Mouse (Mus musculus): Measurements from ENCODE around the gene Zfp369. TPM values are rescaled to one million over a fixed set of nuclear protein-coding genes. Genes with fewer than 3 reads are reported as not detected.

Gene Zfp369
- polyA plus RNA-seq (2016; fragmentation: Nextera tagmentation; extraction: Ambion mirVana) = 26.7 and 28.7 TPM in 2 replicates

DNA sequence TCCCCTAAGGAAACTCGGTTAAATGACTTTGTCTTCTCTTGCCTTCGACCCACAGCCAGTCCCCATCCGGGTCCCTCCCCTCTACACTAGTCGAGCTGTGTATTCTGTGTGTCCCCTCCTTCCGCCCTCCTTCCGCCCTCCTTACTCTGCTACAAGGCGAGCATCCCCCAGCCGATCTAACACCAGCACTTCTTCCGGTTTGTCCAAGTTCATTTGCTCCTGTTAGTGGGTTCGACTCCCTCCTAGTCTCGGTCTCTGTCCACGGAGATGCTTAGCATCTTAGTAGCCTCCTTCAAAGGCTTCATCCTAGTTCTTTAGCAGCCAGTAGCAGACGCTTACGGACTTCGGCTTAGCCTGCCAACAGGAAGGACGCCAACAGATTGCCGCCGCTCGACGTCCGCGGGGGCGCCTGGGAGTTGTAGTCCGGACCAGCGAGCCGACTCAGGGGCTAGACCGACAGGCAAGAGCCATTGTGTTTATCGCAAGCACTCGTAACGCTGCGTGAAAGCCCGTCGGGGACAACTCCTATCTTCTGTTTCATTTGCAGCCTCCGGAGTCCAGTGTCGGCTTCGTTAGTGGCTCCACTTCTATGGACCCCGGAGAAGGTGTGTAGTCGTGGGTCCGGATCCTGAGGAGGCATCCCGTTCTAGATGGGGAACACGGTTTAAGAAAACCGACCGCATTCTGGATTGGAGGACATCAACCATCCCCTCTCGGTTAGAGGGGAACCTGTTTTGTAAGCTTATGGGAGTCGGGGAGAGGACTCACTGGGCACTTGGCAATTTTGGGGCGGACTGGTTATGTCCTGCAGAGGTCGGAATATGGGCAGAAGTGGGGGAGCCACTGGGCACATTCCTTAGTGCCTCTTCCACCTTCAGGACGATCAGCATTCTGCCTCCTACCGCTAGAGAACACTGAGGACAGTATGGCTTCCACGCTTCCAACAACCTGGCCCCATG lies at the start of gene Zfp369:
Gene Zfp369 (plus strand): TSS at position 432 of the 959 bp plus-strand sequence.
- peaks cover 3% of the 10 kb centered on the region; the same call in 1 of the 2 replicates for H3K4me1 ChIP-seq
- H3K4me2 ChIP-seq = peak within 1 kb of the TSS; percentile 56
- peak within 1 kb of the TSS; percentile 84 for H3K27ac ChIP-seq
- peaks cover 21% of the 10 kb centered on the region for H3K36me3 ChIP-seq (replicated peaks)
- peak within 1 kb of the TSS; percentile 74 for H3K9ac ChIP-seq
- H3K27me3 ChIP-seq = no peaks in the 10 kb centered on the region
- peak; percentile 98 for ATAC-seq (ENCODE audit: low FRiP score)
- H3K9me3 ChIP-seq = peaks cover 32% of the 10 kb centered on the region
- peak within 1 kb of the TSS; percentile 65 for H3K4me3 ChIP-seq (replicated peaks)
- under 1% methylated on average over 50 of the region's 50 CpGs for WGBS

DNA sequence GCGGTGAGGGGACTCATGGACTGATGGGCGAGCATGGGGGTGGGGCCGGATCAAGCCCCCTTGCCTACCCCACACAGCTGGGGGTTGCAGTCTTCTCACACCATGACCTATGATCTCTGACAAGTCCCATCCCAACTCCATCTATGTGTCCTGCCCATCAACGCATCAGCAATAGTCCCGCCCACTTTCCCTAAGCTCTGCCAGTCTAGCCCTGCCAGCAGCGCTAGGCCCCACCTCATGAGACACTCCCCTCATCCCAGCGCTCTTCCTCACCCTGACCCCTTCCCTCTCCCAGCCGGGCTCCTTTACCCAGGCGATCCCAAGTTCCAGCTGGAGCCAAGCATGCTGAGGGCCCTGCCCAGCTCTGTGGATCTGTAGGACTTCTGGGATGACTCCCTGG lies 41.4 kb upstream of the Zfp369 start:
- no peaks in the 10 kb centered on the region for H3K36me3 ChIP-seq (replicated peaks)
- H3K9ac ChIP-seq = no peak overlapping the region
- peaks cover 5% of the 10 kb centered on the region; the same call in 1 of the 2 replicates for H3K9me3 ChIP-seq
- no peak for ATAC-seq (ENCODE audit: low FRiP score)
- H3K27ac ChIP-seq = no peak overlapping the region
- no peak overlapping the region for H3K4me3 ChIP-seq (replicated peaks)
- WGBS = 74% methylated on average over 9 of the region's 9 CpGs
- H3K4me1 ChIP-seq = peaks cover 10% of the 10 kb centered on the region
- H3K27me3 ChIP-seq = no peaks in the 10 kb centered on the region
- H3K4me2 ChIP-seq = no peak overlapping the region

DNA sequence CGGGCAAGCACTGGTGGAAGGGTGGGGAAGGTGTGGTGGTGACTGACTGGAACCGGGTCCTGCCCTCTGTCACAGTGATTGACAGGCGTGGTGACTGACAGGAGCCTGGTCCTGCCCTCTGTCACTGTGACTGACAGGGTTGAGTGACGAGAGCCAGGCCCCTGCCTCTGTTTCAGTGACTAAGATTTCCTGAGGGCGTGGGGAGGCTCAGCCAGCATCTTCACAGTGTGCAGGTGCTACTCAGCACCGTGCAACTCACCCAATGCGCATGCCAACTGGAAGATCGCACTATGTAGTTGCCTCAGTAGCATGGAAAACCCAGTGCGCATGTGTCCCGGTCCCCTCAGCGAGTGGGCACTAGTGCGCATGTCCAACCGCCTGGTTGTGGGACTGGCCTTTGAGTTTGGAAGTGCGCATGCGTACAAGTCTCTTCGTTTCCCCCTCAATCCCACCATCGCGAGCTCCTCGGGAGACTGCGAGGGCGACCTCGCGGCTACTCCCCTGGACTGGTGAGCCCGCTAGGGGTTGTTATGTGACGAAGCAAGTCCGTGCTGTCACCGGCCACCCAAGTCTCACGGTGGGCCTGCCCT lies 38.0 kb upstream of the Zfp369 start:
- WGBS = under 1% methylated on average over 28 of the region's 28 CpGs

DNA sequence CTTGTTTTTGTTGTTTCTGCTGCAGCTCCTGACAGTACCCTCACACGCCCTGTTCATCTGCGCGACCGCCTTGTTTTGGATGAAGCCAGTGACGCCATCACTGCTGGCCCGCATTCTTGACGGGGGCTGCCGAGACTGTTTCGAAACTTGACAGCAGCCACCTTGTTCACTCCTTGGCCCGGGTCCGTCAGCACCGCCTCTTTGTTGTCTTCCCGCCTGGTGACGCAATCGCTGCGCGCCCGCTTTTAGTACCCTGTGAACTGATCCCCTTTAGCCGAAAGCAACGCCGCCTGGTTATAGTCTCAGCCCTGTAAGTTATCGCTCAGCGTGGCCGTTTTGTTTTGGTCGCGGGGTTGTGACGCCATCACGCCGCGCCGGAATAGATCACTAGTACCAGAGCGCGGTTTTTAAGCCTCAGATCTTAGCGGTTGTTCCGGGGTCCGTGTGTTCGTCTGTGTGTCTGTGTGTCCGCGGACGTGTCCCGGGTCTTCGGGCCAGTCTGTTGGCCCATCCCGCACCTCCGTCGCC lies 37.5 kb upstream of the Zfp369 start:
- H3K4me1 ChIP-seq = peaks cover 13% of the 10 kb centered on the region
- H3K4me2 ChIP-seq = peak overlapping the region; percentile 95
- peak overlapping the region; percentile 68 for H3K9ac ChIP-seq
- peak overlapping the region; percentile 89 for H3K27ac ChIP-seq
- no peaks in the 10 kb centered on the region for H3K27me3 ChIP-seq
- peaks cover 35% of the 10 kb centered on the region for H3K9me3 ChIP-seq
- WGBS = 0% methylated on average over 45 of the region's 45 CpGs
- peak; percentile 83 for ATAC-seq (ENCODE audit: low FRiP score)
- peaks cover 15% of the 10 kb centered on the region for H3K36me3 ChIP-seq (replicated peaks)
- peak overlapping the region; percentile 72 for H3K4me3 ChIP-seq (replicated peaks)

More for the DNA sequence above, 38.0 kb upstream of the Zfp369 start:
- Histone ChIP-seq H3K4me3 (replicated peaks) (peak overlapping the region; percentile 72), H3K9me3 (peaks cover 30% of the 10 kb centered on the region), H3K27me3 (no peaks in the 10 kb centered on the region), H3K9ac (peak overlapping the region; percentile 68), H3K4me1 (peaks cover 13% of the 10 kb centered on the region), H3K27ac (peak overlapping the region; percentile 89), H3K36me3 (replicated peaks) (peaks cover 10% of the 10 kb centered on the region), H3K4me2 (peak overlapping the region; percentile 95)
- peak; percentile 94 for ATAC-seq (ENCODE audit: low FRiP score)

DNA sequence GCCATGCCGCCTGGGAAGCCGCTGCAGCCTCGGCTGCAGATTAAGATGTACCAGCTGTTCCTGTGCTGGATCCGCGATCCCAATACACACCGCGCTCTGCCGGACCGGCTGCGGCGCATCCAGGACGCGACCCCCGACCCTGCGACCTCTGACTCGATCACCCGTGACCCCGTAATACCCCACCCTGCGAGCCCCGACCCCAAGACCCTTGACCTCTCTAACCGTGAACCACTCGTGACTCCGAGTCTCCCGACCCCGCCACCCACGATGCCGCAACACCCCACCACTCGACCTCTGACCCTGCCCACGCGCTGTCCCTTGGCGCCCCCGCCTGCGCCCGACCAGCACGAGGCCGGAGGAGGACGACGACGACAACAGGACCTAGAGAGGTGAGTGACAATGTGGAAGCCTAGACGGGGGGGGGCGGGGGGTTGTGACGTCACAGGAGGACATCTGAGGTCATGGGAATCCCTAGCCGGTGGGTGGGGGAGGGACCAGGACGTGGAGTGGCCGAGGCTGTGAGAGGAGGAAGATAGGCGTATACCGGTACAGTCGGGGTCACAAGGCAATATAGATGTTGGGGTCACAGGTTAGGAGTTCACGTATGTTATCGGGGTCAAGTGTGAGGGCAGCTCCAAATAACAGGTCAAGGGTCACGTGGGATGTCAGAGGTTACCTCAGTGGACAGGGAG lies 36.8 kb upstream of the Zfp369 start:
- H3K27me3 ChIP-seq = no peaks in the 10 kb centered on the region
- peak; percentile 24 for ATAC-seq (ENCODE audit: low FRiP score)
- peak overlapping the region; percentile 68 for H3K9ac ChIP-seq
- H3K27ac ChIP-seq = peak overlapping the region; percentile 89
- peak overlapping the region; percentile 95 for H3K4me2 ChIP-seq
- H3K36me3 ChIP-seq (replicated peaks) = peaks cover 16% of the 10 kb centered on the region
- WGBS = 5% methylated on average over 51 of the region's 51 CpGs
- H3K9me3 ChIP-seq = peaks cover 36% of the 10 kb centered on the region
- H3K4me3 ChIP-seq (replicated peaks) = peak overlapping the region; percentile 72
- H3K4me1 ChIP-seq = peaks cover 13% of the 10 kb centered on the region

DNA sequence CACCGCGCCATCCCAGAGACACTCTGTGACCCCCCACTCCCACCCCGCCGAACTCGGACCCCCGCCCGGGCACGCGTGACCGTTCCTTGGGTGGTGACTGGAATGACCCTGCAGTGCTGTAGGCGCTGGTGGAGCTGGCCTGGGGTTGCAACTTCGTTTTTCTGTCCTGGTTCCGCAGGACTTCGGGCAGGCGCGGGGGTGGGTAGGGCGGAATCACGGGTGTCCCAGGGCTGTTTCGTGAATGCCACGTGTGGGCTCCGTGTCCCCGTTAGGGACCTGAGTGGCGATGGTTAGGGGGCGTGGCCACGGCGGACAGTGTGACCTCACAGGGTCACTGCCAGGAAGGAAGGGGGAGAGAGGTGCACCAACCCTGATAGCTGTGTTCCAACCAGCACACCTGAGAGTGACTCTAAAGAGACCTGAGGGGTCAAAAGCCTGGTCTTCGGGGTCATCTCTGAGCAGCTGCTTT lies 36.3 kb upstream of the Zfp369 start:
- H3K9me3 ChIP-seq = peaks cover 34% of the 10 kb centered on the region
- ATAC-seq (ENCODE audit: low FRiP score) = no peak
- WGBS = 40% methylated on average over 27 of the region's 27 CpGs
- H3K27ac ChIP-seq = no peak overlapping the region
- no peak overlapping the region for H3K9ac ChIP-seq
- H3K4me3 ChIP-seq (replicated peaks) = peak overlapping the region; percentile 72
- peaks cover 17% of the 10 kb centered on the region for H3K36me3 ChIP-seq (replicated peaks)
- H3K4me2 ChIP-seq = peak overlapping the region; percentile 95
- peaks cover 13% of the 10 kb centered on the region for H3K4me1 ChIP-seq
- H3K27me3 ChIP-seq = no peaks in the 10 kb centered on the region

DNA sequence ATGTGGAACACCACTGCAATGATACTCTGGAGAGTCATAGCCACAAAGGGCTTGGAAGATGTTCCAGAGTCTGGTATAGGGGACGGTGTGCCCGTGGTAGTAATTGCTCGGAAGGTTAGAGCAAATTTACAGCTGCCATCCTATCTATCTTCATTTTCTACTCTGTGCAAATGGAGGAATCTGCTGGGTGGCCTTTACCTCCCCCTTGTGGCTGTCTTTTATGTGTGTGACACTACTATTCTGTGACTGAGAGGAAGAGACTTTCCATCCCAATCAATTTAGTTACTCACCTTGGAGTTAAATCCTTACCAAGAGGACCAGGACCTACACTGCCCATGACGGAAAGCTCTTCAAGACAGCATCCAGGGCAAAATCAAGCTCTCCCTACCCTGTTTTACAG lies 35.3 kb upstream of the Zfp369 start:
- no peak for ATAC-seq (ENCODE audit: low FRiP score)
- peaks cover 26% of the 10 kb centered on the region for H3K36me3 ChIP-seq (replicated peaks)
- peaks cover 13% of the 10 kb centered on the region for H3K4me1 ChIP-seq
- WGBS = 95% methylated on average over 4 of the region's 4 CpGs
- H3K9ac ChIP-seq = no peak overlapping the region
- no peak overlapping the region for H3K4me3 ChIP-seq (replicated peaks)
- no peaks in the 10 kb centered on the region for H3K27me3 ChIP-seq
- peaks cover 32% of the 10 kb centered on the region for H3K9me3 ChIP-seq
- no peak overlapping the region for H3K27ac ChIP-seq
- no peak overlapping the region for H3K4me2 ChIP-seq

DNA sequence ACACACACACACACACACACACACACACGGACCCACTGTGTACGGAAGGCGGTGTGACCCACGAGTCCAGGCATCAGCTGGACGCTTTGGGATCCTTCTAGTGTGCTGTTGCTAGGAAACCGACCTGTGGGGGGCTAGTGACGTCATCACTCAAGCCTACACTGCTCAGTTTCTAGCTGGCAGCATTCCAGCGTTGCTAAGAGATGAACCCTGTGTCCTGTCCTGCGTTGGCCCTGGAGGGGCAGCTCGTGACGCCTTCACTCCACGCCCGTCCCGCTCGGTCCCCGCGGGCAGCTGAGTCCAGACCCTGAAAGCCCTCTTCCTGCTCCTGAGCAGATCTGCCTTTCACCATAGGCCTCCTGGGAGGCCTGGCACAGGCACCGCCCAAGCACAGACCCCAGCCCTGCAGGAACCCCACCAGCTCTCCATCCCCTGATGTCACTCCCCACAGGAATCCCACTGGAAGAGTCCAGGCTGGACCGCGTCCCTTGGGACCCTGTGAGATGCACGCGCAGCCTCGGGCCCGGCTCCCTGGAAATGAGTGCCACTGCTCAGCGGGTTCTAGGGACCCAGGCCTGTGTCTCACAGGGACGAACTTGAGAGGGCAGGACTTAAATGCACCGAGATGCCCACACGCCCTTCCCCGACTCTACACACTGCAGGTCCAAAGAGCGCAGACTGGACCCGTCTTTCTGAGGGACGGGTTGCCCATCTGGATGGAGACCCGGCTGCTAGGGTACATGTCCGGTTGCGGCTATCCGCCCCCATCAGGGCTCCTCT lies 20.2 kb upstream of the Zfp369 start:
- peak; percentile 81 for ATAC-seq (ENCODE audit: low FRiP score)
- no peaks in the 10 kb centered on the region for H3K4me1 ChIP-seq
- WGBS = 35% methylated on average over 34 of the region's 36 CpGs
- peak overlapping the region; percentile 40 for H3K4me2 ChIP-seq
- peaks cover 29% of the 10 kb centered on the region for H3K36me3 ChIP-seq (replicated peaks)
- H3K27ac ChIP-seq = no peak overlapping the region
- H3K9me3 ChIP-seq = peaks cover 55% of the 10 kb centered on the region
- peak overlapping the region; percentile 23 for H3K4me3 ChIP-seq (replicated peaks)
- H3K27me3 ChIP-seq = peaks cover 14% of the 10 kb centered on the region; the same call in 1 of the 2 replicates
- no peak overlapping the region for H3K9ac ChIP-seq

DNA sequence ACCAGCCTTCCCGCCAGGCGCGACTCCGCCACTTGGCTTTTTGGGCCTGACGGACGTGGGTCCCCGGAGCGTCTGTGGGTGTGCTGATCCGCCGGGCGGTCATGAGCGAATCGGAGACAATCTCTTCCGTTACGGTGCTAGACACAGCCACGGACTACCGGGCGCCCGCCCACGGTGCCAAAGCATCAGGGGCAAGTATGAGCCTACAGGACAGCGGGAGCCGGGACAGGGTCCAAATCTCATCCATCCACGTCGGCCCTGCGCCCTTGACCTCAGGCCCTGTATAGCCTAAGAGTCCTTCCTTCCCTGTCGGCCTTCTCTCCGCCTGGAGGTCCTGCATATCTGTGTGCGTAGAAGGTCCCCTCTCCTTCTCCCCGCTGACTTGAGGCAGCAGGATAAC lies 19.4 kb upstream of the Zfp369 start, which contains the start of gene Gm10775:
Gene Gm10775 (plus strand): TSS at position 301 of the 400 bp plus-strand sequence.
- WGBS = 49% methylated on average over 29 of the region's 29 CpGs
- Histone ChIP-seq H3K9ac (no peak within 1 kb of the TSS), H3K4me1 (no peaks in the 10 kb centered on the region), H3K27ac (no peak within 1 kb of the TSS), H3K4me3 (replicated peaks) (peak within 1 kb of the TSS; percentile 23), H3K4me2 (peak within 1 kb of the TSS; percentile 40), H3K36me3 (replicated peaks) (peaks cover 38% of the 10 kb centered on the region), H3K9me3 (peaks cover 64% of the 10 kb centered on the region), H3K27me3 (peaks cover 14% of the 10 kb centered on the region; the same call in 1 of the 2 replicates)
- ATAC-seq (ENCODE audit: low FRiP score) = no peak

DNA sequence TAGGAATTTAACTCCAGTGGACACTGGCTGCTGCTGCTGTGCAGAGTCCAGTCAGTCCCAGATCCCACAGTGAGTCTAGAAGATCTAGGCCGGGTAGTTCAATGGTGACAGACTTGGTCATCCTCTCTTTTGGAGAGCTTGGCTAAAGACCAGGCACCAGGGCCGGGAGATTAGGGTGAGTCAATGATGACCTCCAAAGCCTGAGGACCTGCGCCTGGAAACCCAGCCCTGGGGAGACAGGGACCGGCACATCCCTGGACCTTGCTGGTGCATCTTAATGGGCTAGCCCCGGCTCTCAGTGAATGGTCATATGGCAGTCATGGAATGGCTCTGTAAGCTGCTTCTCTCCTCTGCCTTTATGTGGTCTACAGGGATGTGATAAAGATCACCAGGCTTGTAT lies 16.5 kb upstream of the Zfp369 start:
- Histone ChIP-seq H3K36me3 (replicated peaks) (peaks cover 47% of the 10 kb centered on the region), H3K9me3 (peaks cover 81% of the 10 kb centered on the region), H3K4me3 (replicated peaks) (no peak overlapping the region), H3K4me2 (no peak overlapping the region), H3K4me1 (no peaks in the 10 kb centered on the region), H3K9ac (no peak overlapping the region), H3K27me3 (peaks cover 14% of the 10 kb centered on the region; the same call in 1 of the 2 replicates), H3K27ac (no peak overlapping the region)
- ATAC-seq (ENCODE audit: low FRiP score) = no peak
- 93% methylated on average over 5 of the region's 5 CpGs for WGBS

DNA sequence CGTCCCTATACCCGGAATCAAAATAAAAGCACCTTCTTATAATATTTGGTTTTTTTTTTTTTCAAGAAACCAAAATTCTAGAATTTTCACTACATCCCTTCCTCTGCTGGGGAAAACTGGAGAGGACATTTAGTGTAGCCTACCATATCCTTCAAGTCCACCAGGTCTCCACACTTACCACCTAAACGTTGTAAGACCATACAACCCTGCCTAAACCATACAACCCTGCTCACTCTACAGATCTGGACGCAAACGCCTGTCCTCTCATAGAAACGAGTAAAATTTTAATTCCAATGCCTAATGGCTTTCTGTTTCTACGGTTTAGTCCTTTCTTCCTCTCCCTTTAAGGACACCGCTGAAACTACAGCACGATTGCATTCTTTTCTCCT lies 626 bp upstream of the Zfp369 start:
- 14% methylated on average over 9 of the region's 9 CpGs for whole genome bisulfite sequencing
- peak overlapping the region; percentile 65 for H3K4me3 ChIP-seq (replicated peaks)
- peak overlapping the region; percentile 56 for H3K4me2 ChIP-seq
- peak overlapping the region; percentile 74; the same call in 1 of the 2 replicates for H3K9ac ChIP-seq
- H3K27me3 ChIP-seq = no peaks in the 10 kb centered on the region
- H3K36me3 ChIP-seq (replicated peaks) = peaks cover 27% of the 10 kb centered on the region
- peaks cover 37% of the 10 kb centered on the region for H3K9me3 ChIP-seq
- ATAC-seq (ENCODE audit: low FRiP score) = peak; percentile 39
- H3K27ac ChIP-seq = peak overlapping the region; percentile 84
- peaks cover 3% of the 10 kb centered on the region; the same call in 1 of the 2 replicates for H3K4me1 ChIP-seq

All from forebrain, embryonic 12.5 days (tissue).